Mouse (Mus musculus): Measurements from ENCODE around the gene AB124611.
"Not testable (repeated sequence)": the region's sequence is repeated elsewhere in the genome, so short reads cannot be mapped to it uniquely, and the experiment has no call there.

AB124611 gene

GRCm38 (mm10) chr9:21525937-21526633 is at the start of gene AB124611:
AB124611 (plus strand) TSS chr9:21526176.
- no peak for DNase-seq

DNA sequence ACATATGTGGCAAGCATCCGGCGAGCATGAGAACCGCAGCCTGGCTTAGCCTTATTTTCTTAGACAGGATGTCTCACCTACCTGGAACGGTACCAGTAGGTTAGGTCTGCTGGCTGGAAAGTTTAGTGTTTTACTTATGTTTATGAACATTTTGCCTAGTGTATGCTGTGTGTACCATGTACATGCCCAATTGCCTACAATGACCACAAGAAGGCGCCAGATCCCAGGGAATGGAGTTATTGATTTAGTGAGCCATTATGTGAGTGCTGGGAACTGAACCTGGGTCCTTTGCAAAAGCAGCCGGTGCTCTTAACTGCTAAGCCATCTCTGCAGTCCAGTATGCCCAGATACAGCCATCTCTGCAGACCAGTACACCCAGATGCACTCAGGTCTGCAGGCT is 48.3 kb upstream of the AB124611 start:
- no peak for DNase-seq

DNA sequence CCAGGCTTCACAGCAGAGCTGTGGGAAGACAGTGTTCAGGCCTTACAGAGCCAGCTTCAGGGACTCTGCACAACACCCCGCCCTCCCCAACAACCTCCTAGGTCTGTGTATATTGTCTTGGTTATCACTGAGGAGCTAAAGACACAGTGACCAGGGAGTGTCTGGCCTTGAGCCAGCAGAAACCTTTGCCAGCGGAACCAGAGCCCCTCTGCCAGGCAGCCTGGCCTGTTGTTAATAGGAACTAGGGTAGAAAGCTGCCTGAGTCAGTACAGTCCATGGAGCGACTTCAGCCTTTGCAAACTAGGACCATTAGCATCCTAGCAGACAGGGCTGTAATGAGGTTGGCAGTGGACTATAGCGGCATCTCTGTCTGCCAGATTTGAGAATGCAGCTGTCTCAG is 41.9 kb upstream of the AB124611 start:
- DNase-seq: no peak

GRCm38 (mm10) chr9:21488246-21488645 is 37.7 kb upstream of the AB124611 start:
- DNase-seq: not testable (repeated sequence)

- no peak for DNase-seq
These were observed 35.3 kb upstream of the AB124611 start for GRCm38 (mm10) chr9:21490696-21491095.

- DNase-seq: no peak
These were observed 32.1 kb upstream of the AB124611 start for GRCm38 (mm10) chr9:21493907-21494306.

- DNase-seq: no peak
These were observed 31.2 kb upstream of the AB124611 start for GRCm38 (mm10) chr9:21494726-21495125.

DNA sequence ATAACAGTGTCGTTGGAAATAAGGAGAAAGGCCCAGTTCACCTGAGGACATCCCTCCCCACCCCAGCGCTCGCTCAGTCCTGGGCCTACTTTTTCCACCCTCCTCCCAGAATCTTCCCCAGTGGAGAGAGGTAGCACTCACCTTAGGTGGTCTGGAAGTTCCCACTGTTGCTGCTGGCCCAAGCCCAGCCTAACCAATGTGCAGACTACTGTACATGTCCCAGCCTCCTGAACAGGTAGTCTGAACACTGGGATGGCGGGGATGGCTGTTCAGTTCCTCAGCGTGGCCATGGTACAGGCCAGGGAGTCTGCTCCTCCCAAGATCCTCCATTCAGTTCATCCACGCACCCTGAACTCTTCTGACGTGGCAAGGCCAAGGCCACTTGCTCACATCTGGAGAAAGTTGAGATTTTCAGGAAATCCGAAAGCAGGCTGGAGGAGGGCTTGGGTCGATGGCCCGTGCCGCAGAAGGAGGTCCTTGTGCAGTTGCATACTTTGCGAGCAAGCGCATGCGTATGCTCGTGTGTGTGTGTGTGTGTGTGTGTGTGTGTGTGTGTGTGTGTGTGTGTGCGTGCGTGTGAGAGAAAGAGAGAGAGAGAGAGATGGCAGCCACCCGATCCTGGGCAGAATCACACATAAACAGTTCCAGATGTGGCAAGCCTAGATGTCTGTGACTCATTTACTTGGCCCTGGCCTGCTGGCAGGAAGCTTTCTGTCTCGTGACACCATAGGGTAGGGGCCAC is 29.5 kb upstream of the AB124611 start:
- DNase-seq: no peak

GRCm38 (mm10) chr9:21497050-21497542 is 28.9 kb upstream of the AB124611 start:
- DNase-seq: no peak

- no peak for DNase-seq
These were observed 28.3 kb upstream of the AB124611 start for GRCm38 (mm10) chr9:21497664-21498063.

DNA sequence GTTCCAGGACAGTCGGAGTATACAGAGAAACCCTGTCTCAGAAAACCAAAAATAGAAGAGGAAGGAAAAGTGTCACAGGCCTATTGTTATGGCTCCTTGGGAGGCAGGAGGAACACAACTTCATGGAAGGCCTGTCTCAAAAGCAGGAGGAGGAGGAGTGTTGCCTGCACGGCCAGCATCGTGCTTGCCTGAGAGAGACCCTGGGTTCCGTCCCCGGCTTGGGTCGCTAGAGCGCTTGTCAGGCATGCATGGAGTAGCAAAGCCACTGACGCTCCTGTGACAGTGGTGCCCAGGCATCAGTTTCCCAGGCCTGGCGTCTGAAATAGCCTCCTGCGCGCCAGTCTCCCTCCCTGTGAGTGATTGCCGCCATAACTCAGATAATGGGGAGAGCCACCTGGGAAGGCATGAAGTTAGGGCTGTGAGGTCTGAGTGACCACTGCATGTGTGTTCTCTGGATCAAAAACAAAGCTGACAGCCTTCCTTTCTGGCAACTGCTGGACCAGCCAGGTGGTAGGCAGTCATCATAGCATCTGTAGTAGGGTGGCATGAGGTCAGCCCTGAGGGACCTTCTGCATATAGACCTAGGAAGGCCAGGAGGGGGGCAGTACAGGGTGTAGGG is 27.6 kb upstream of the AB124611 start:
- no peak for DNase-seq

- DNase-seq: no peak
These were observed 22.6 kb upstream of the AB124611 start for GRCm38 (mm10) chr9:21503352-21503751.

DNA sequence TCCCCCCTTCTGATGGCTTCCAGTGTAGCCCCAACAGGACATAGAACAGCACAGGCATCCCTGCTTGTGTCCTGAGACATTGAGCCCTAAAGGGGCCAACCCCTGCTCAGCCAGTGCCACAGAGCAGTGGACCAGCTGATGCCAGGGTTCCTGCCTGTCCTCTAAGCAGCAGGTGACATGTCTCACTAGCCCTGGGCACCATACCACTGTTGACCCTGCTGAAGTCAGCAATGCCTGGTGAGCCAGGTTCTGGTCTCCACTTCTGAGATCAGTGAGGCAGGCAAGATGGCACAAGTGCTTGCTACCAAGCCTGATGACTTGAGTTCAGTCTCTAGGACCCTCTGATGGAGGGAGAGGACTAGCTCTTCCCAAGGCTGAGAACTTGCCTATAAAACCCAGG is 20.2 kb upstream of the AB124611 start:
- DNase-seq: no peak

DNA sequence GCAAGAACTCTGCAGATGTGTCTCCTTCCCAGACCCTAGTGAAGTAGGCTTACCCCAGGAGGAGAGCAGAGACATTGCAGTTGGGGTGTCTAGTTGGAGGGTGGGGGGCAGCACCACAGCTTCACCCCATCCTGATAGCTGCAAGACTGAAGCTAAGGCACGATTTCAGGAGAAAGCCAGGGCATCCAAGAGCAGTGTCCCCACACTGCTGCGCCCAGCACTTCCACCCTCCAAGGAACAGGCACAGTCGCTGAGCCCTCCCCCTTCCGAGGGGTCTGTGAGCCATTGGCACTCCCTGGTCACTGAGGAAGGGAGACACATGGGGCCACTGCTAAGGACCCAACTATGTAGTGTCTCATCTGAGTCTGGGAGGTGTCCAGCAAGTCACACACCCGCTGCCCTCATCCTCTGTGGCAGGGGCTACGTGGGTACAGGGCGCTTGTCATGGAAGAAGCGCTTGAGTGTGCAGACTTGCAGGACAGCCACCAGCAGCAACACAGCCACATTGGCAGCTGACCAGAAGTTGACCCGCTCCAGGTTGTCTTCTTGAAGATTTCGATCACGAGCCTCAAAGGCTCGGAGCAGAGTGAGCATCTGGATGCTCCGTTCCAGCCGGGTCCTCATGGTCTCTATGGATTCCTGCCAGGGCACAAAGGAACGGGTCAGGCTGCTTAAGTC is 18.1 kb upstream of the AB124611 start:
- no peak for DNase-seq

DNA sequence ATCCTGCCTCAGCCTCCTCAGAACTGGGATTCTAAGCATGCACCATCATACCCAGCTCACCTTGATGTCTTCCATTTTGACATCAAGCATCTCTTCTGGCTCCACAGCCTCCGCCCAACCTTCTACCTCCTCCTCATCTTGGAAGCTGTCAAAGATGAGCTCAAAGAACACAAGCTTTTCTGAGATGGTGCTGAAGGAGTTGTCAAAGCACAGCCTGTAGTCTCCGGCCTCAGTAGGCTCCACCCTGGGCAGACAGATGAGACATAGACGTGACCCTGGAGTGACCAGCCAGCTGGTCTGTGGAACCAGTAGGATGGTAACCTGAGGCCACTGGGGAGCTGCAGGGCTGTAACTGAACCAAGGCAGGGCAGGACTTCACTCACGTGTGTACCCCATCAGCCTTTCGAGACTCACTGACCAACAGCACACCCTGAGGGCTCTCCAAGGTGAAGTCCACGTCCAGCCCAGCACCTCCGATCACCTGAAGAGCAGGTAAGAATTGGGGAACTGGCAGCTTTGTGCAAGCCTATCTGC is 17.0 kb upstream of the AB124611 start:
- peak in 1 of 2 experiments; percentile 25 for DNase-seq

DNA sequence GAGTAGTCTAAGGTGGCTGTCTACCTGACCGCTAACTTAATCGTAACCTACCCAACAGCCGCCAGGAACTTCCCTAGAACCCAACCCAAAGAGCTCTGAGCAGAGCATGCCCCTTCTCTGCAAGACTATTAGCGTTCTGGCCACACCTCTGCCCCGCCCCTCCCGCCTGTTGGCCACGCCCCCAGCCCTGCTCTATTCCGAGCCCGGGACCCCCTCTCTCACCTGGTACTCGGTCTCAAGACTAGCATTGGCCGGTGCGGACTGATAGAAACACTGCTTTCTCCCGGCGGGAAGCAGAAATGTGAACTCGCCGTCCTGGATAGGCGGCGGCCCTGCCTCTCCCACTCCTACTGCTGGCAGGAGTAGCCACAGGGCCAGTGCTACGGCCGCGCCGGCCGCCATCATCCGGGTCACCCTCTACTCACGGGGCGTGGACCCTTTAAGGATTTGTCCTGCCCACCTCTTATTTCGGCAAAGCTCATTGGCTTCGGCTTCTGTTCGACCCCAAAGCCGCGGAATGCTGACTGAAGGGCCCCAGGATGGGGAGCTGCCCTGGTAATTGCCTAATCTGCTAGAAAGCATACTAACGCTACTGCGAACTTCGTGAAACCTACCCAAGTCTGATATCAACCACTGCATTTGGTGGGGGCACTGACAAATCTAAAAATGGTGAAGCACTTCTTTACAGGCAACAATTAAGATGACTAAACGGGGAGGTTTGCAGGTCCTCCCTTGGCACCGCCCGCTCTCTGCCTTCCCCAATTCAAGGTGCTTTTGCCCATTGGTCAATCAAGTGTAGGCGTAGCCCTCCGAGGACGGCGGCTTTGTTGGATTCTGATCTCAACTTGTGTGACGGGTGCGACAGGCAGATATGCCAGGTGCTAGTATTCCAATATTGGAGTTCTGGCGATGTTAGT is 15.9 kb upstream of the AB124611 start, which contains the start of gene Tmed1:
TSS of gene Tmed1 (minus strand) at position 481 of the 917 bp plus-strand sequence.
- DNase-seq: peak; percentile 94 to 97

DNA sequence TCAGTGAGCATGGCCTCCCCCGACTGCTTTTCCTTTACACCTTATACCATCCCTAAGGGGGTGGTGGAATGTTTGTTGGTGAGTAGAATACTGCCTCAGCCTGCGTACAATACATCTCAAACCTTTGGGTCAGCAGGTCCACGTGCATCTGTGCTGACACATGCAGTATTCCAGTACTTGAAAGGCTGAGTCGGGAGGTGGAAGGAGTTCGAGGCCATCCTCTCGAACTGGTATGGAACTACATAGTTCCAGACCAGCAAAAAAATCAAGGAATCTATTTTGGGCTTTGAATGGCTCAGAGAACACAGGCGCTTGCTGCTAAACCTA is 15.3 kb upstream of the AB124611 start:
- no peak for DNase-seq

DNA sequence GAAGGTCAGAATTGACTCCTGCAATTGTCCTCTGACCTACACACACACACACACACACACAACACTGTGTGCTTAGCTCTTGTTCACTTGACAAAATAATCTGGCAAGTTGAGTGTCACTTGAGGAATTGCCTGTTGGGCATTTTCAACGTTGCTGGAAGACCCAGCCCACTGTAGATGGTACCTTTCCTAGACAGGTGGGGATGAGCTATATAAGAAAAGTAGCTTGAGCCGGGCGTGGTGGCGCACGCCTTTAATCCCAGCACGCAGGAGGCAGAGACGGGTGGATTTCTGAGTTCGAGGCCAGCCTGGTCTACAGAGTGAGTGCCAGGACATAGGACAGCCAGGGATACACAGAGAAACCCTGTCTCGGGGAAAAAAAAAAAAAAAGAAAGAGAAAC is 14.9 kb upstream of the AB124611 start:
- DNase-seq: no peak

DNA sequence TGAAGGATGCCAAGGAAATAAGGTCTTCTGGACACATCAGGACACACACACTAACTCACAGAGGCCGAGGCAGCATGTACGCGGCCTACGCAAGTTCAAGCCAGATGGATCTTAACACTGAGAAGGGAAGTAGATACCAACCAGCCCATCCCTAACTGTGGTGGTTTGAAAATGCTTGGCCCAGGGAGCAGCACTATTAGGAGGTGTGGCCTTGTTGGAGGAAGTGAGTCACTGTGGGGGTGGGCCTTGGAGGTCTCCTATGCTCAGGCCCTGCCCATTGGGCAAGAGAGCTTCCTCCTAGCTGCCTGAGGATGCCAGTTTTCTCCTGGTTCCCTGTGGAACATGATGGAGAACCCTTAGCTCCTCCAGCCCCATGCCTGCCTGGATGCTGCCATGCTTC is 12.5 kb upstream of the AB124611 start:
- no peak for DNase-seq

GRCm38 (mm10) chr9:21517947-21518495 is 8.0 kb upstream of the AB124611 start:
- no peak for DNase-seq

DNA sequence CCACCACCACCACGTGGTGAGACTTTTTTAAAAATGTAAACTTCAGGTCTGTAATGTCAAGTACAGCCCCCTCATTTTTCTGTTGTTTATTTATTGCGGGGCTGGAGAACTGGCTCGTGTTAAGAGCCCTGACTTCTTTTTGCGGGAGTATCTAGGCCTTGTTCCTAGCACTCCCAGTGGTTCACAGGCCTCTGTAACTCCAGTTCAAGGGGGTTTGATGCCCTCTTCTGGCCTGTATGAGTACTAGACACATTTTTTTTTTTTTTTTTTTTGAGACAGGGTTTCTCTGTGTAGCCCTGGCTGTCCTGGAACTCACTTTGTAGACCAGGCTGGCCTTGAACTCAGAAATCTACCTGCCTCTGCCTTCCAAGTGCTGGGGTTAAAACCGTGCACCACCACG is 7.3 kb upstream of the AB124611 start:
- DNase-seq: not testable (repeated sequence)

Measured in cerebellum, adult 18-20 months (tissue).